Mouse (Mus musculus): ENCODE data around the gene Tmem201. TPM values are rescaled to one million over a fixed set of nuclear protein-coding genes. Genes with fewer than 3 reads are reported as not detected.
A peak's percentile ranks its signal among the peaks of the same experiment; 100 is the strongest.
"Not testable (repeated sequence)": the region's sequence is repeated elsewhere in the genome, so short reads cannot be mapped to it uniquely, and the experiment has no call there.

Gene Tmem201
- total and polyA plus RNA-seq, 3 experiments, result 85.9 to 107 (median 93.3) TPM

- Histone ChIP-seq H3K4me1 (ENCODE audit: control insufficient read depth, insufficient read depth, low read length) (no peaks in the 10 kb centered on the region), H3K27ac (no peak overlapping the region), H3K79me2 (replicated peaks; ENCODE audit: control insufficient read depth, insufficient read depth, low read length) (no peaks in the 10 kb centered on the region), H3K27me3 (ENCODE audit: control insufficient read depth, insufficient read depth, low read length) (no peaks in the 10 kb centered on the region), H3K4me3 (no peak overlapping the region), H3K9ac (ENCODE audit: low read depth, low read length) (no peak overlapping the region), H3K36me3 (ENCODE audit: control insufficient read depth, insufficient read depth, low read length) (peaks cover 4% of the 10 kb centered on the region; the same call in 1 of the 2 replicates)
- TF ChIP-seq EP300 (IDR thresholded peaks at IDR 0.05; ENCODE audit: insufficient read depth, low read depth, low read length) (no peak), CTCF (IDR thresholded peaks at IDR 0.05) (no peak), POLR2A (IDR thresholded peaks at IDR 0.05; ENCODE audit: insufficient read depth, low read depth, low read length) (no peak)
- intact Hi-C loops (cut with DNase I), result loop anchor here (2.0 to 5.0 kb wide), 3 partner anchors 52 to 229 kb away; no protein-coding TSS in a partner anchor
- WGBS, result 75% methylated on average over 3 of the region's 3 CpGs
- no peak for DNase-seq
These were observed 15.0 kb upstream of the Tmem201 start for GRCm38 (mm10) chr4:149752836-149753235.

GRCm38 (mm10) chr4:149752124-149752799, 14.4 kb upstream of the Tmem201 start:
- intact Hi-C loops (cut with DNase I), result loop anchor here (2.0 to 5.0 kb wide), 3 partner anchors 53 to 230 kb away; no protein-coding TSS in a partner anchor
- H3K27me3 ChIP-seq (ENCODE audit: control insufficient read depth, insufficient read depth, low read length), result no peaks in the 10 kb centered on the region
- H3K4me1 ChIP-seq (ENCODE audit: control insufficient read depth, insufficient read depth, low read length), result no peaks in the 10 kb centered on the region
- no peak overlapping the region for H3K27ac ChIP-seq
- no peak overlapping the region for H3K4me3 ChIP-seq
- 0 out of 2 replicates have a peak, but pooled peaks have one; percentile 29 for TF ChIP-seq EP300 (IDR thresholded peaks at IDR 0.05; ENCODE audit: insufficient read depth, low read depth, low read length)
- no peak for TF ChIP-seq POLR2A (IDR thresholded peaks at IDR 0.05; ENCODE audit: insufficient read depth, low read depth, low read length)
- peak; percentile 98 for TF ChIP-seq CTCF (IDR thresholded peaks at IDR 0.05)
- H3K36me3 ChIP-seq (ENCODE audit: control insufficient read depth, insufficient read depth, low read length), result no peaks in the 10 kb centered on the region
- no peak overlapping the region for H3K9ac ChIP-seq (ENCODE audit: low read depth, low read length)
- WGBS, result 44% methylated on average over 17 of the region's 17 CpGs
- DNase-seq, result peak in 1 of 2 experiments; percentile 60
- no peaks in the 10 kb centered on the region for H3K79me2 ChIP-seq (replicated peaks; ENCODE audit: control insufficient read depth, insufficient read depth, low read length)

- Histone ChIP-seq H3K4me1 (ENCODE audit: control insufficient read depth, insufficient read depth, low read length) (no peaks in the 10 kb centered on the region), H3K36me3 (ENCODE audit: control insufficient read depth, insufficient read depth, low read length) (no peaks in the 10 kb centered on the region), H3K9ac (ENCODE audit: low read depth, low read length) (no peak overlapping the region), H3K79me2 (replicated peaks; ENCODE audit: control insufficient read depth, insufficient read depth, low read length) (no peaks in the 10 kb centered on the region), H3K4me3 (no peak overlapping the region), H3K27me3 (ENCODE audit: control insufficient read depth, insufficient read depth, low read length) (no peaks in the 10 kb centered on the region), H3K27ac (no peak overlapping the region)
- intact Hi-C loops (cut with DNase I), result loop anchor here (5.0 kb wide), 1 partner anchor 232 kb away; no protein-coding TSS in a partner anchor
- WGBS, result 81% methylated on average over 5 of the region's 5 CpGs
- DNase-seq, result no peak
- TF ChIP-seq EP300 (IDR thresholded peaks at IDR 0.05; ENCODE audit: insufficient read depth, low read depth, low read length) (no peak), POLR2A (IDR thresholded peaks at IDR 0.05; ENCODE audit: insufficient read depth, low read depth, low read length) (no peak), CTCF (IDR thresholded peaks at IDR 0.05) (no peak)
These were observed 12.8 kb upstream of the Tmem201 start for GRCm38 (mm10) chr4:149750671-149751070.

GRCm38 (mm10) chr4:149749663-149750015, 11.8 kb upstream of the Tmem201 start:
- 96% methylated on average over 3 of the region's 3 CpGs for WGBS
- H3K27ac ChIP-seq; H3K4me1 ChIP-seq (ENCODE audit: control insufficient read depth, insufficient read depth, low read length); H3K4me3 ChIP-seq; H3K27me3 ChIP-seq (ENCODE audit: control insufficient read depth, insufficient read depth, low read length); DNase-seq; H3K79me2 ChIP-seq (replicated peaks; ENCODE audit: control insufficient read depth, insufficient read depth, low read length); H3K9ac ChIP-seq (ENCODE audit: low read depth, low read length); H3K36me3 ChIP-seq (ENCODE audit: control insufficient read depth, insufficient read depth, low read length): not testable (repeated sequence)
- intact Hi-C loops (cut with DNase I), result loop anchor here (5.0 kb wide), 1 partner anchor 233 kb away; no protein-coding TSS in a partner anchor

GRCm38 (mm10) chr4:149749003-149749662, 11.3 kb upstream of the Tmem201 start:
- no peaks in the 10 kb centered on the region for H3K4me1 ChIP-seq (ENCODE audit: control insufficient read depth, insufficient read depth, low read length)
- H3K27ac ChIP-seq, result no peak overlapping the region
- H3K27me3 ChIP-seq (ENCODE audit: control insufficient read depth, insufficient read depth, low read length), result no peaks in the 10 kb centered on the region
- H3K79me2 ChIP-seq (replicated peaks; ENCODE audit: control insufficient read depth, insufficient read depth, low read length), result no peaks in the 10 kb centered on the region
- TF ChIP-seq EP300 (IDR thresholded peaks at IDR 0.05; ENCODE audit: insufficient read depth, low read depth, low read length), result no peak
- no peak for TF ChIP-seq CTCF (IDR thresholded peaks at IDR 0.05)
- TF ChIP-seq POLR2A (IDR thresholded peaks at IDR 0.05; ENCODE audit: insufficient read depth, low read depth, low read length), result no peak
- DNase-seq, result no peak
- 94% methylated on average over 18 of the region's 18 CpGs for WGBS
- H3K9ac ChIP-seq (ENCODE audit: low read depth, low read length), result no peak overlapping the region
- H3K4me3 ChIP-seq, result no peak overlapping the region
- intact Hi-C loops (cut with DNase I), result no loop called here
- no peaks in the 10 kb centered on the region for H3K36me3 ChIP-seq (ENCODE audit: control insufficient read depth, insufficient read depth, low read length)

- H3K4me3 ChIP-seq, result no peak overlapping the region
- 81% methylated on average over 7 of the region's 7 CpGs for WGBS
These were observed 6.3 kb upstream of the Tmem201 start for GRCm38 (mm10) chr4:149744119-149744518.

More at GRCm38 (mm10) chr4:149744119-149744518, 6.3 kb upstream of the Tmem201 start:
- intact Hi-C loops (cut with DNase I), result no loop called here
- H3K79me2 ChIP-seq (replicated peaks; ENCODE audit: control insufficient read depth, insufficient read depth, low read length), result no peaks in the 10 kb centered on the region
- no peaks in the 10 kb centered on the region for H3K27me3 ChIP-seq (ENCODE audit: control insufficient read depth, insufficient read depth, low read length)
- DNase-seq, result no peak
- TF ChIP-seq POLR2A (IDR thresholded peaks at IDR 0.05; ENCODE audit: insufficient read depth, low read depth, low read length), result no peak
- TF ChIP-seq CTCF (IDR thresholded peaks at IDR 0.05), result no peak
- no peak for TF ChIP-seq EP300 (IDR thresholded peaks at IDR 0.05; ENCODE audit: insufficient read depth, low read depth, low read length)
- no peak overlapping the region for H3K27ac ChIP-seq
- H3K4me1 ChIP-seq (ENCODE audit: control insufficient read depth, insufficient read depth, low read length), result no peaks in the 10 kb centered on the region
- no peaks in the 10 kb centered on the region for H3K36me3 ChIP-seq (ENCODE audit: control insufficient read depth, insufficient read depth, low read length)
- H3K9ac ChIP-seq (ENCODE audit: low read depth, low read length), result no peak overlapping the region
